Mouse (Mus musculus) right cerebral cortex, postnatal 36 days (tissue): ENCODE data around the gene Coq4.
"Not testable (repeated sequence)": the region's sequence is repeated elsewhere in the genome, so short reads cannot be mapped to it uniquely, and the experiment has no call there.

ENCODE experiments used
- DNase-seq, 2 experiments: peaks; one replicate each; pipeline ENCODE4 v3.0.0; 2022; ENCODE audit warnings: low spot score in 2 of 2, mixed read lengths in 1 of 2

Gene Coq4

GRCm38 (mm10) chr2:29787104-29787917 is at the start of gene Coq4:
Gene Coq4 (plus strand): TSS chr2:29787493.
- peak; percentile 90 to 91 for DNase-seq

GRCm38 (mm10) chr2:29738799-29739198 is 48.5 kb upstream of the Coq4 start:
- DNase-seq: no peak

GRCm38 (mm10) chr2:29739368-29739767 is 47.9 kb upstream of the Coq4 start:
- DNase-seq: no peak

GRCm38 (mm10) chr2:29741207-29741606 is 46.1 kb upstream of the Coq4 start:
- no peak for DNase-seq

- DNase-seq: no peak
Measured at GRCm38 (mm10) chr2:29744256-29744655, 43.0 kb upstream of the Coq4 start.

- no peak for DNase-seq
Measured at GRCm38 (mm10) chr2:29747188-29747782, 40.0 kb upstream of the Coq4 start.

- no peak for DNase-seq
Measured at GRCm38 (mm10) chr2:29747852-29748251, 39.4 kb upstream of the Coq4 start.

GRCm38 (mm10) chr2:29748499-29748898 is 38.8 kb upstream of the Coq4 start:
- DNase-seq: no peak

GRCm38 (mm10) chr2:29751497-29751896 is 35.8 kb upstream of the Coq4 start, which contains the start of gene Gm13420:
Gene Gm13420 (minus strand): TSS chr2:29751685.
- no peak for DNase-seq

- DNase-seq: no peak
Measured at GRCm38 (mm10) chr2:29752397-29752796, 34.9 kb upstream of the Coq4 start.

GRCm38 (mm10) chr2:29755693-29756092 is 31.6 kb upstream of the Coq4 start:
- DNase-seq: no peak

- no peak for DNase-seq
Measured at GRCm38 (mm10) chr2:29764831-29765230, 22.5 kb upstream of the Coq4 start.

- DNase-seq: no peak
Measured at GRCm38 (mm10) chr2:29767976-29768709, 19.1 kb upstream of the Coq4 start.

- DNase-seq: no peak
Measured at GRCm38 (mm10) chr2:29768901-29769300, 18.4 kb upstream of the Coq4 start.

GRCm38 (mm10) chr2:29770162-29770561 is 17.1 kb upstream of the Coq4 start:
- no peak for DNase-seq

- DNase-seq: no peak
Measured at GRCm38 (mm10) chr2:29771611-29772461, 15.5 kb upstream of the Coq4 start.

- no peak for DNase-seq
Measured at GRCm38 (mm10) chr2:29773323-29773722, 14.0 kb upstream of the Coq4 start.

GRCm38 (mm10) chr2:29781256-29781655 is 6.0 kb upstream of the Coq4 start:
- DNase-seq: not testable (repeated sequence)

- DNase-seq: no peak
Measured at GRCm38 (mm10) chr2:29784290-29784689, 3.0 kb upstream of the Coq4 start.

GRCm38 (mm10) chr2:29787937-29788681 is 816 bp downstream of the Coq4 start, which contains the start of gene Trub2:
Gene Trub2 (minus strand): TSS chr2:29788502.
- peak; percentile 86 to 88 for DNase-seq
